Mouse (Mus musculus) erythroblast, embryonic 14.5 days (primary cell): Measurements from ENCODE around the gene Ube2l6.

Experiments used
- GATA1 ChIP-seq: IDR thresholded peaks from 2 replicates; pipeline ENCODE4 v1.6.1; 2012; ENCODE audit warnings: low read length, inconsistent platforms, mixed read lengths
- TAL1 ChIP-seq: IDR thresholded peaks from 3 replicates; pipeline ENCODE4 v1.6.1; 2012; ENCODE audit warnings: low read length, inconsistent platforms, mixed read lengths

GRCm38 (mm10) chr2:84822552-84822951 is 23.9 kb downstream of the Ube2l6 start, which contains the start of gene Smtnl1:
- TF ChIP-seq GATA1 = no peak
- TF ChIP-seq TAL1 = no peak
